Mouse (Mus musculus): Measurements from ENCODE around the gene Trak2.
"Not testable (repeated sequence)": the region's sequence is repeated elsewhere in the genome, so short reads cannot be mapped to it uniquely, and the experiment has no call there.

The Trak2 gene

DNA sequence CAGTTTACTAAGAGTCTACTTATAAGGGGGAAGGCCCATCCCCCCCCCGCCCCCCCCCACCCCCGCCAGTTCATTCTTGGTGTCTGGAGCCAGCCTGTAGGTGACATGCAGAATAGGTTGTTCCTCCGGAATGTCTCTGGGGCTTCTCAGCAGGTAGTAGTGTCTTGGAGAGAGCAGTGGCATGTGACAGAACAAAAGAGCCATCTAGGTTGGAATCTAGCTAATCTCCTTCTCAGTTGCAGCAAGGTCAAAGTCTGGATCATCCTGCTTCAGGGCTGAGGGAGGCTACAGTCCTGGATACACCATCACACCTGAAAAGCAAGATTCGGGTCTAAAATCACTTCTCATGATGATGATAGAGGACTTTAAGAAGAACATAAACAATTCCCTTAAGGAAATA lies 87.6 kb downstream of the Trak2 start:
- no peak for DNase-seq

GRCm38 (mm10) chr1:58883279-58883678 lies 90.0 kb downstream of the Trak2 start:
- not testable (repeated sequence) for DNase-seq

- DNase-seq = not testable (repeated sequence)
Measured at GRCm38 (mm10) chr1:58879291-58879690, 93.9 kb downstream of the Trak2 start.

DNA sequence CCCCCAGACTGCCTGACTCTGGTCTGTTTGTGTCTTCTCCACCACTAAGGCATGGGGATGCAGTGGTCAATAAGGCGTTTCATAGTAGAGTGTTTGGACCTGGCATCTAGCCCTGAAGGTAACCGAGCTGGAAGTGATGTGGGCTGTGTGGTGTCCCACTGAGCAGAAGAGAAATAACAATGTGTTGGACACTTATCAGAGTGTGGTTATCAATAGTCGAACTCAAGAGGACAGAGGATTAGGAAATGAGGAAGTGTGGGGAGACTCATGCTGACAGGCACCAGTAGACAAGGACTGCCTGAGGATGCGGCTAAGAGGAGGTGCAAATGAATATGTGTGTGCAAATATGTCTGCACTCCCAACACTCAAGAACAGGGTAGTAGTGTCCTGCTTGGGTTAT lies 96.7 kb downstream of the Trak2 start:
- DNase-seq = not testable (repeated sequence)

DNA sequence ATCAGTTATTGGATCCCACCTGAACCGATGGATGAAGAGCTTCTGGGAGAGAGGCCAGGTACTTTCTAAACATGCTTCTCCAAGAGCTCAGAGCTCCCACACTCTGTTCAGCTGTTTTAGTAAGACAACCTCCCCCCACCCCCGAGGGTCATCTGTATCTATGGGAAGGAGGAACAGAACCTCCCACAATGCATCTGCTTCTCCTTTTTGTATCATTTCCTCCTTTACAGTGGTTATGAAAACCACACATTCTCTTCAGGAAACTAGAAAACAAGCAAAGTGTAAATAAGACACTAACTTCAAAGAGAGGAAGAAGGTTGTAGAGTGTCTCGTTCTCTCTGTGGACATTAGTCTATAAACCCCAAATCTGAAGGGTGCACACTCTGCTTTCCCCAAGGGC lies 112.6 kb downstream of the Trak2 start:
- DNase-seq = not testable (repeated sequence)

DNA sequence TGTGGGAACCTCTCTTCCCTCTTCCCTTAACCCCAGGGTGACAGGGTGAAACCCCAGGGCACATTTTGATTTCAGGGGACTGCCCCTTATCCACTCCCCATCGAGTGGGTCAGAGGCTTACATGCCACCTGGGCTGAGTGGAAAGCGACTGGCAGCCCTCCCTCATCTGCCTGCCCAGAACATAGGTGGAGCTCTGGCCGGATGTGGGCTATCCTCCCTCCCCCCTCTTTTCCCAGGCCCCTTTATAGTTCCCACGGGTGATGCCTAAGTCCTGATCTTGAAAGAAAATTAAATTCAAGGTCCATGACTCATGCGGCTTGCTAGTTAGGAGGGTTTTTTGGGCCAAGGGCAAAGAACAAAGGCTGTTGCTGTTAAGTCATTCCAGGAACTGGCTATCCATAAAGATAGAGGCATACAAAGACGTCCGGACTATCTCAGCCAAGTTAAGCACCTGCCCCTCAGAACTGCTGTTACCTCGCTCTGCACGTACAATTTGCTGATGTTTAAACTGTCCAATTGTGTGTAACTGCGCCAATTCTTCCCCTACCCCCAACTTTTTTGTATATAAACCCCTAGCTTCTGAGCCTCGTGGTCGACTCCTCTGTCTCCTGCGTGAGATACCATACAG lies 113.4 kb downstream of the Trak2 start:
- peak; percentile 7 for DNase-seq

DNA sequence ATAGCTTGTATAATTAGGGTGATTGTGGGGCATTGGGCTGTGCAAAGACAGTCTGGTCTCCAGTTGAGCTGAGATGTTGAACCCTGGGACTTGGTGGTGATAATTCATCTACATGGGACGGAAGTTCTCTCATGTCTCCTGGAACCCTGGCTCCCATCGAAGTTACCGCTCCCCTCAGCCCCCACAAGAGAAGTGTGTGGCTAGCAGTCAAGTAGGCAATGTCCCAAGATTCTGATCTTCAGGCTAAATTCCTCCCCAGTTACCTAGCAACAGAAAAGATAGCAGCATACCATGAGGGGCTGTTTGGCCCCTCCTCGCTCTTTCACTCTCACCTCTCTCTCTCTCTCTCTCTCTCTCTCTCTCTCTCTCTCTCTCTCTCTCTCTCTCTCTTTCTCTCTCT lies 114.1 kb downstream of the Trak2 start:
- DNase-seq = not testable (repeated sequence)

- DNase-seq = not testable (repeated sequence)
Measured at GRCm38 (mm10) chr1:58856811-58857210, 116.4 kb downstream of the Trak2 start.

All from kidney, adult 9 months (tissue).